8 mouse cellular contexts compared by ENCODE assay signal in the genomic region with DNA sequence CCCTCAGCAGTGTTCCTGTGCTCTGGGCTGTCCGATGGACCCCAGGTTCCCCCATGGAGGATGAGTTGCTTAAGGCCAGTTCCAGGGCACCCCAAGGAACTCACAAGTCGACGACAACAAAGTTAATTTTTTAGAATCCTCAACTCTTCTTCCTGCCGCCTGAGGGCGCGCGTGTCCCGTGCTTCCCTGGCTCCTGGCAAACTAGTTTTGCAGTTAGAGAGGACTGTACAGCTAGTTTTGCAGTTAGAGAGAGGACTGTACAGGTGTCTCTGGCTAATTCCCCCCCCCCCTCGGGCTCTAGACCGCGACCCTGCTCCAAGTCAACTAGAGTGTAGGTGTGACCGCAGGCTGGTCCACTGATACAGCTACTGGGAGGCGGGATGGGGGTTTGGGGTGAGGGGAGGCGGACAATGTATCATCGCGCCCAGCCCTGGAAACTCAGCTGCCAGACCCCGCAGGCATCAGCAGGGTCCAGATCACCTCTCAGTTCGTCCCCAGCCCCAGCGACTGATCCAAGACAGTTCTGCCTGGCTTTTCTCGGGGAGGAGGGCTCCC. TPM values are rescaled to one million over a fixed set of nuclear protein-coding genes. Genes with fewer than 3 reads are reported as not detected.
DNase-seq lines count a peak whose midpoint lies in the region; ATAC-seq and TF ChIP-seq lines count a peak whose summit lies in the region.

No protein-coding gene starts in this region.

- 20% methylated on average over 20 of the region's 20 CpGs for WGBS in forebrain, embryonic 13.5 days
- WGBS in hindbrain, embryonic 13.5 days: 17% methylated on average over 20 of the region's 20 CpGs
- 23% methylated on average over 20 of the region's 20 CpGs for WGBS in liver, embryonic 11.5 days
- 23% methylated on average over 20 of the region's 20 CpGs for WGBS in neural tube, embryonic 11.5 days

- H3K27me3 ChIP-seq in forebrain, embryonic 13.5 days: no peaks in the 10 kb centered on the region
- H3K27me3 ChIP-seq in hindbrain, embryonic 13.5 days: peaks cover 5% of the 10 kb centered on the region; the same call in 1 of the 2 replicates
- H3K27me3 ChIP-seq in liver, embryonic 11.5 days (replicated peaks; ENCODE audit: control insufficient read depth, insufficient read depth, low read length): no peaks in the 10 kb centered on the region
- no peaks in the 10 kb centered on the region for H3K27me3 ChIP-seq in neural tube, embryonic 11.5 days (ENCODE audit: control insufficient read depth, insufficient read depth, low read length)

- intact Hi-C loops in left cerebral cortex, adult 2 months (cut with DNase I): loop anchor here (1.0 to 5.0 kb wide), 4 partner anchors 49 to 360 kb away; a partner anchor contains a TSS

- H3K27ac ChIP-seq in left cerebral cortex, adult 2 months: no peak overlapping the region
- no peak overlapping the region for H3K27ac ChIP-seq in forebrain, embryonic 13.5 days
- H3K27ac ChIP-seq in hindbrain, embryonic 13.5 days: no peak overlapping the region
- H3K27ac ChIP-seq in liver, embryonic 11.5 days (ENCODE audit: low read depth, low read length): peak overlapping the region; percentile 63; the same call in 1 of the 2 replicates
- no peak overlapping the region for H3K27ac ChIP-seq in neural tube, embryonic 11.5 days (ENCODE audit: low read depth, low read length)

- peak; percentile 17; the same call in 1 of the 2 replicates for ATAC-seq in forebrain, embryonic 13.5 days
- ATAC-seq in hindbrain, embryonic 13.5 days (ENCODE audit: low FRiP score): 0 out of 2 replicates have a peak, but pooled peaks have one; percentile 18
- 0 out of 2 replicates have a peak, but pooled peaks have one; percentile 13 for ATAC-seq in liver, embryonic 11.5 days (replicated peaks; ENCODE audit: low FRiP score)
- ATAC-seq in neural tube, embryonic 11.5 days (ENCODE audit: insufficient read depth, low FRiP score, low TSS enrichment): no peak

- peaks cover 23% of the 10 kb centered on the region for H3K4me1 ChIP-seq in forebrain, embryonic 13.5 days
- peaks cover 25% of the 10 kb centered on the region for H3K4me1 ChIP-seq in hindbrain, embryonic 13.5 days (replicated peaks)
- H3K4me1 ChIP-seq in liver, embryonic 11.5 days (replicated peaks; ENCODE audit: control insufficient read depth, insufficient read depth, low read length): peaks cover 29% of the 10 kb centered on the region
- H3K4me1 ChIP-seq in neural tube, embryonic 11.5 days (ENCODE audit: control insufficient read depth, insufficient read depth, low read length): peaks cover 15% of the 10 kb centered on the region

- H3K36me3 ChIP-seq in forebrain, embryonic 13.5 days (ENCODE audit: poor library complexity, severe bottlenecking): peaks cover 23% of the 10 kb centered on the region
- H3K36me3 ChIP-seq in hindbrain, embryonic 13.5 days: peaks cover 21% of the 10 kb centered on the region
- peaks cover 10% of the 10 kb centered on the region; the same call in 1 of the 2 replicates for H3K36me3 ChIP-seq in liver, embryonic 11.5 days (ENCODE audit: control insufficient read depth, insufficient read depth, low read length)
- H3K36me3 ChIP-seq in neural tube, embryonic 11.5 days (ENCODE audit: control insufficient read depth, insufficient read depth, low read length): peaks cover 6% of the 10 kb centered on the region; the same call in 1 of the 2 replicates

- H3K9me3 ChIP-seq in forebrain, embryonic 13.5 days (replicated peaks): no peaks in the 10 kb centered on the region
- no peaks in the 10 kb centered on the region for H3K9me3 ChIP-seq in hindbrain, embryonic 13.5 days
- no peaks in the 10 kb centered on the region for H3K9me3 ChIP-seq in liver, embryonic 11.5 days (ENCODE audit: control insufficient read depth, low read length)
- no peaks in the 10 kb centered on the region for H3K9me3 ChIP-seq in neural tube, embryonic 11.5 days (ENCODE audit: control insufficient read depth, low read length)

- no peak overlapping the region for H3K9ac ChIP-seq in forebrain, embryonic 13.5 days
- H3K9ac ChIP-seq in hindbrain, embryonic 13.5 days: no peak overlapping the region
- H3K9ac ChIP-seq in liver, embryonic 11.5 days (ENCODE audit: low read depth, low read length): peak overlapping the region; percentile 7; the same call in 1 of the 2 replicates
- H3K9ac ChIP-seq in neural tube, embryonic 11.5 days (ENCODE audit: low read length): no peak overlapping the region

- peak overlapping the region; percentile 89; the same call in 1 of the 2 replicates for H3K4me2 ChIP-seq in forebrain, embryonic 13.5 days
- no peak overlapping the region for H3K4me2 ChIP-seq in hindbrain, embryonic 13.5 days
- peak overlapping the region; percentile 97 for H3K4me2 ChIP-seq in liver, embryonic 11.5 days
- H3K4me2 ChIP-seq in neural tube, embryonic 11.5 days (ENCODE audit: low read depth): no peak overlapping the region

- no peak overlapping the region for H3K4me3 ChIP-seq in left cerebral cortex, adult 2 months
- no peak overlapping the region for H3K4me3 ChIP-seq in forebrain, embryonic 13.5 days
- no peak overlapping the region for H3K4me3 ChIP-seq in hindbrain, embryonic 13.5 days
- 0 out of 2 replicates have a peak overlapping the region, but pooled peaks have one; percentile 96 for H3K4me3 ChIP-seq in liver, embryonic 11.5 days (ENCODE audit: low read depth, low read length)
- no peak overlapping the region for H3K4me3 ChIP-seq in neural tube, embryonic 11.5 days (ENCODE audit: low read depth, low read length)

- DNase-seq in left cerebral cortex, adult 2 months (ENCODE audit: extremely low spot score in 1 of 2, low spot score in 2 of 2): peak; percentile 64 to 75
- no peak for DNase-seq in left cerebral cortex, adult 9 months (ENCODE audit: low spot score in 2 of 2)
- peak; percentile 60 for DNase-seq in c-Kit-positive CD71-positive TER-119-positive erythroid progenitor cells, embryonic 14.5 days (ENCODE audit: low spot score)
- DNase-seq in liver, embryonic 11.5 days (ENCODE audit: low spot score): peak; percentile 75
- DNase-seq in neural tube, embryonic 11.5 days (ENCODE audit: low spot score): peak; percentile 79
- DNase-seq in testis, postnatal 10 days (ENCODE audit: low spot score): peak; percentile 84

- TF ChIP-seq CTCF in left cerebral cortex, adult 2 months (IDR thresholded peaks at IDR 0.05): peak; percentile 82

RNA-seq across cellular contexts. Expression of a gene that starts 1.6 kb away (rescaled TPM):
- total RNA-seq in left cerebral cortex, adult 2 months (2021): 10 to 100 TPM; 32.6 to 35.7 TPM
- polyA plus RNA-seq in forebrain, embryonic 13.5 days (2015; fragmentation: Nextera tagmentation; extraction: Ambion mirVana): 37.5 and 38.7 TPM in 2 replicates
- polyA plus RNA-seq in hindbrain, embryonic 13.5 days (2015; fragmentation: Nextera tagmentation; extraction: Ambion mirVana): 41.2 and 41.8 TPM in 2 replicates
- 42.6 and 47.4 TPM in 2 replicates for polyA plus RNA-seq in liver, embryonic 11.5 days (2014; fragmentation: Nextera tagmentation; extraction: Ambion mirVana)
- polyA plus RNA-seq in neural tube, embryonic 11.5 days (2014; fragmentation: Nextera tagmentation; extraction: Ambion mirVana): 45.7 and 49.0 TPM in 2 replicates

RNA-seq across cellular contexts. Expression of a gene that starts 12.9 kb away (rescaled TPM):
- total RNA-seq in left cerebral cortex, adult 2 months (2021): 1 to 10 TPM; 3.0 to 3.5 TPM
- 0.34 and 0.37 TPM in 2 replicates for polyA plus RNA-seq in forebrain, embryonic 13.5 days (2015; fragmentation: Nextera tagmentation; extraction: Ambion mirVana)
- polyA plus RNA-seq in hindbrain, embryonic 13.5 days (2015; fragmentation: Nextera tagmentation; extraction: Ambion mirVana): 0.67 and 0.90 TPM in 2 replicates
- polyA plus RNA-seq in liver, embryonic 11.5 days (2014; fragmentation: Nextera tagmentation; extraction: Ambion mirVana): 18.6 and 19.1 TPM in 2 replicates
- polyA plus RNA-seq in neural tube, embryonic 11.5 days (2014; fragmentation: Nextera tagmentation; extraction: Ambion mirVana): 1.5 TPM in 2 replicates

Comparison
In these comparisons a context has a peak if more than half of its experiments do, and no peak if none do; other contexts are left out.
1. DNase-seq: peak in left cerebral cortex, adult 2 months (2 of 2), c-Kit-positive CD71-positive TER-119-positive erythroid progenitor cells, embryonic 14.5 days (single experiment), liver, embryonic 11.5 days (single experiment), neural tube, embryonic 11.5 days (single experiment) and testis, postnatal 10 days (single experiment); none in left cerebral cortex, adult 9 months (0 of 2).
2. H3K4me2 ChIP-seq: peak in forebrain, embryonic 13.5 days (single experiment) and liver, embryonic 11.5 days (single experiment); none in hindbrain, embryonic 13.5 days (single experiment) and neural tube, embryonic 11.5 days (single experiment).